Mouse (Mus musculus) forebrain, embryonic 13.5 days (tissue): ENCODE results near the gene Trim69. TPM values are rescaled to one million over a fixed set of nuclear protein-coding genes. Genes with fewer than 3 reads are reported as not detected.

Experiments used
- ATAC-seq: fragments of 200-750 bp; cut with Nextera tagmentation; 2 replicates; pipeline ENCODE4 v1.8.0; 2017
- H3K27ac ChIP-seq: fragments of 300-500 bp; sonication (generic); 2 replicates; pipeline ENCODE4 v1.5.1; 2015; ENCODE audit warnings: inconsistent platforms, mild to moderate bottlenecking, moderate library complexity
- H3K27me3 ChIP-seq: fragments of 300-500 bp; sonication (generic); 2 replicates; pipeline ENCODE4 v1.6.1; 2015; ENCODE audit warnings: mild to moderate bottlenecking, inconsistent platforms
- H3K36me3 ChIP-seq: fragments of 300-500 bp; sonication (generic); 2 replicates; pipeline ENCODE4 v1.6.1; 2015; ENCODE audit warnings: mild to moderate bottlenecking, inconsistent platforms; ENCODE audit not compliant: poor library complexity, severe bottlenecking
- H3K4me1 ChIP-seq: fragments of 300-500 bp; sonication (generic); 2 replicates; pipeline ENCODE4 v1.6.1; 2015; ENCODE audit warnings: inconsistent platforms
- H3K4me2 ChIP-seq: fragments of 300-500 bp; sonication (generic); 2 replicates; pipeline ENCODE4 v1.6.1; 2015; ENCODE audit warnings: inconsistent platforms, mild to moderate bottlenecking, moderate library complexity
- H3K4me3 ChIP-seq: fragments of 300-500 bp; sonication (generic); 2 replicates; pipeline ENCODE4 v1.5.1; 2015; ENCODE audit warnings: mild to moderate bottlenecking, inconsistent platforms
- H3K9ac ChIP-seq: fragments of 300-500 bp; sonication (generic); 2 replicates; pipeline ENCODE4 v1.6.1; 2015; ENCODE audit warnings: mild to moderate bottlenecking, inconsistent platforms
- H3K9me3 ChIP-seq: fragments of 300-500 bp; sonication (generic); replicated peaks from 2 replicates; pipeline ENCODE4 v1.6.1; 2016; ENCODE audit warnings: inconsistent platforms
- WGBS: fragments of 180-500 bp; shearing (Covaris S2); methylation state at CpG from one replicate; pipeline ENCODE4 v1.1.7; 2015; 5-methylcytosine and 5-hydroxymethylcytosine counted together
- polyA plus RNA-seq: library from polyadenylated mRNA; unstranded; fragments of >200 nt; fragmentation: Nextera tagmentation; extraction: Ambion mirVana; gene quantifications from 2 replicates; pipeline ENCODE4 v1.2.1, GENCODE M21; 2015

The Trim69 gene
- polyA plus RNA-seq, 1 experiment from 2014 or later: not detected

DNA sequence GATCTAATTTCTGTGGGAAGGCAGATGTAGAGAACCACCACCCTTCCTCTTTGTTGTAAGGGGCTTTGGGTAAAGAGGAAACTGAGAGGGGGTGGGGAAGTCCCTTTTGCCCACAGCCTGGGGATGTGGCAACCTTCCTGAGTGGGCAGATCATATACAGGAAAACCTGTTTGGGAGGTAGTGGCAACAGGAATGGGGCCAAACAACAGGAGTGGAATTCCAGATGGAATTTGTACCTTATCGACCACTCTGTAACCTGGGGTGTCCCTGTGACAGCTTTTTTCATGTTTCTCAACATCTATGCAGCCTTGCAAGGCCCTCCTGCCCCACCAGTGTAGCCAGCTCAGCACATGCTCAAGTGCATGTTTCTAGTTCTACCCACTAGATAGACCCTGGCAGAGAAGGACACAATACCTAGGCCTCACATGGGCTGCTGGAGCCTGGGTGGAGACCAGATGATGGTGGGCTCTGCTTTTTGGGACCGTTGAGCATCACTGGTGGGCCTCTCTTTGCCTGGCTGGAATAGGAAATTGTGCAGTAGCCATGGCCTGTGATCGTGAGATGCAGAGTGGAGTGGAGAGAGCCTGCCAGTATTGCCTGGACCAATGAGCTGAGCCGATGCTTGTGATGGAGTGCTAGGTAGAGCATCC lies 4.3 kb upstream of the Trim69 start:
- WGBS: 92% methylated on average over 4 of the region's 4 CpGs

DNA sequence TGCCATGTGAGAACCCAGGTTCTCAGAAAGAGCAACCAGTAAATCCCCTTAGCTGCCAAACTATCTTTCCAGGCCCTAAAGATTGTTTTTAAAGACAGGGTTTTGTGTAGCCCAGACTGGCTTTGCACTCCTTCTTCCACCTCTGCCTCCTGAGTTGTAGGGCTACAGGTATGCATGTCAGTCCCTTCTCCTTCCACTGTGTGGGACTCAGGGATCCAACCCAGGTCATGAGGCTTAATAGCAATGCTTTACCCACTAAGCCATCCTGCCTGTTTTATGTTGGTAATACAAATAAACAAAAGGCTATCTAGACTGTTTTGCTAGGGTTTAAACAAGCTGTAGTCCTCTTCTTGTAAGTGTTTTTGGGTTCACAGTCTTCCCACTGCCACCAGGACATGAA lies 2.9 kb upstream of the Trim69 start:
- no peak for ATAC-seq
- no peak overlapping the region for H3K27ac ChIP-seq
- H3K4me3 ChIP-seq: no peak overlapping the region
- no peak overlapping the region for H3K4me2 ChIP-seq
- no peaks in the 10 kb centered on the region for H3K9me3 ChIP-seq
- H3K27me3 ChIP-seq: no peaks in the 10 kb centered on the region
- no peak overlapping the region for H3K9ac ChIP-seq
- no peaks in the 10 kb centered on the region for H3K4me1 ChIP-seq
- H3K36me3 ChIP-seq: no peaks in the 10 kb centered on the region

More for the DNA sequence above, 4.3 kb upstream of the Trim69 start:
- no peak for ATAC-seq
- no peaks in the 10 kb centered on the region for H3K9me3 ChIP-seq
- H3K36me3 ChIP-seq: no peaks in the 10 kb centered on the region; the same call in 1 of the 2 replicates
- H3K4me2 ChIP-seq: no peak overlapping the region
- no peak overlapping the region for H3K9ac ChIP-seq
- no peak overlapping the region for H3K4me3 ChIP-seq
- no peaks in the 10 kb centered on the region for H3K27me3 ChIP-seq
- no peak overlapping the region for H3K27ac ChIP-seq
- H3K4me1 ChIP-seq: no peaks in the 10 kb centered on the region

DNA sequence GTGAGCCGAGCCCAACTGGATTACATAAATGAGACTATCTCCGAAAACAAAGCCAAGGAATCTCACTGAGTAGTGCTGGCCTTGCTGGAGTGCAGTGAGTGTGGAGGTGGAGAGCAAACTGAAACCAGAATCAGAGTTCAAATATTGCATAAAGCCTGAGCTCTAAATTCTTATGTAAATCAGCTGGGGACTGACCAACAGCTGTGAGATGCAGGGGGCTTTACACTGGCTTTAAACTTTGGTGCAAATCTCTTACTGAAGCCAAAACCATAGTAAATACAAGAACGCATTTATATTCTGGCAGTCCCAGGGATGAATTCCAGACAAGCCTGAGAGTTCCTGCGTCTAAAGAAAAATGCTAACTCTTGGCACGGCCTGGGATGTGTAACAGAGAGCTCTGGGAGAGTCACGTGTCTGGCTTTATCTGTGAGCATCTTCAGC lies 2.1 kb upstream of the Trim69 start:
- Histone ChIP-seq H3K27ac (no peak overlapping the region), H3K4me3 (no peak overlapping the region), H3K4me2 (no peak overlapping the region), H3K9me3 (no peaks in the 10 kb centered on the region), H3K4me1 (no peaks in the 10 kb centered on the region), H3K27me3 (no peaks in the 10 kb centered on the region), H3K9ac (no peak overlapping the region), H3K36me3 (no peaks in the 10 kb centered on the region)
- ATAC-seq: no peak
- 58% methylated on average over 6 of the region's 6 CpGs for WGBS

DNA sequence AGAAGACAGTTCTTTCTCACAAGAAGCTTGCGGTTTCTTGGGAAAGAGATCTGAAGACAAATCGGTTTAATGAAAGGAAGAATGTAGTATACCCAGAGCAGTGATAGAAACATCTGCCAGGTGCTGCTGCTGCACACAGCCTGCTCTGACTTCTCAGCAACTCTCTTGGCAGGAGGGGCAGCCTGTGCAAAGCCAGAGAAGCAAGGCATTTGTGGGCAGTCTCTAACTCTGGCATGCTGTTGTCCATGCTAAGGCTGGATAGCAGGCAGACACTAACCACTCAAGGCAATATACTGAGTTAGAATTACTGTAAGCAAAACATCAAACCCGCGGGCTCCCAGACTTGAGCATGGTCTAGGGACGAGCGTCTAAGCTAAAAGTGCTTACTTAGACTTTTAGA lies 833 bp upstream of the Trim69 start:
- WGBS: 88% methylated on average over 6 of the region's 6 CpGs
- Histone ChIP-seq H3K36me3 (no peaks in the 10 kb centered on the region), H3K4me3 (no peak overlapping the region), H3K9me3 (no peaks in the 10 kb centered on the region), H3K4me1 (no peaks in the 10 kb centered on the region), H3K27me3 (no peaks in the 10 kb centered on the region), H3K4me2 (no peak overlapping the region), H3K27ac (no peak overlapping the region), H3K9ac (no peak overlapping the region)
- ATAC-seq: no peak

DNA sequence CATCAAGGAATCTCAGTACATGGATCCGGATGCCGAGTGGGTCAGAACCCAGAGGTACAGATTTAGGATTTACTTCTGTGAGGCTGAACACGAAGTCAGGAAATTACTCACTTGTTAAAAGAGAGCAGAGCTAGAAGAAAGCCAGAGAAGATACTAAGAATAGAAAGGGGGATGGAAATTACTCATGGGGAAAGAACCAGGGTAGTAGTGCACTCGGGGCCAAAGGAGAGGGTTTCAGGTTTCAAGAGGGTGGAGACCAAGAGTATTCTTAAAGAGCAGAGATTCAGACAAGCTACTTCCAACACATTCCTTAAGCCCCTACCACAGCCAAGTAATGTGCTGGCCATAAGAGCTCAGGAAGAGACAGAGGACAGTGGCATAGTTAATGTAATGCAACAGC lies 1.0 kb downstream of the Trim69 start:
- ATAC-seq: no peak
- H3K4me2 ChIP-seq: no peak overlapping the region
- no peaks in the 10 kb centered on the region for H3K9me3 ChIP-seq
- 45% methylated on average over 4 of the region's 4 CpGs for WGBS
- no peak overlapping the region for H3K4me3 ChIP-seq
- H3K36me3 ChIP-seq: no peaks in the 10 kb centered on the region
- no peak overlapping the region for H3K9ac ChIP-seq
- H3K4me1 ChIP-seq: no peaks in the 10 kb centered on the region
- no peaks in the 10 kb centered on the region for H3K27me3 ChIP-seq
- H3K27ac ChIP-seq: no peak overlapping the region

- Histone ChIP-seq H3K4me3 (no peak overlapping the region), H3K9me3 (no peaks in the 10 kb centered on the region), H3K27ac (no peak overlapping the region), H3K4me2 (no peak overlapping the region), H3K9ac (no peak overlapping the region), H3K27me3 (no peaks in the 10 kb centered on the region), H3K36me3 (no peaks in the 10 kb centered on the region), H3K4me1 (no peaks in the 10 kb centered on the region)
- no peak for ATAC-seq
- 75% methylated on average over 2 of the region's 2 CpGs for WGBS
Measured at GRCm38 (mm10) chr2:122162529-122162928, 2.0 kb downstream of the Trim69 start.

- no peak overlapping the region for H3K4me3 ChIP-seq
- no peaks in the 10 kb centered on the region for H3K36me3 ChIP-seq
- ATAC-seq: no peak
- H3K27ac ChIP-seq: no peak overlapping the region
- WGBS: 77% methylated on average over 13 of the region's 13 CpGs
- H3K4me2 ChIP-seq: no peak overlapping the region
- H3K9me3 ChIP-seq: no peaks in the 10 kb centered on the region
- H3K9ac ChIP-seq: no peak overlapping the region
- H3K4me1 ChIP-seq: no peaks in the 10 kb centered on the region
- H3K27me3 ChIP-seq: no peaks in the 10 kb centered on the region
Measured at GRCm38 (mm10) chr2:122163430-122164195, 3.1 kb downstream of the Trim69 start.

- ATAC-seq: no peak
- no peaks in the 10 kb centered on the region for H3K36me3 ChIP-seq
- H3K4me2 ChIP-seq: no peak overlapping the region
- no peak overlapping the region for H3K27ac ChIP-seq
- H3K27me3 ChIP-seq: no peaks in the 10 kb centered on the region
- H3K9ac ChIP-seq: no peak overlapping the region
- H3K4me3 ChIP-seq: no peak overlapping the region
- 86% methylated on average over 11 of the region's 11 CpGs for WGBS
- H3K4me1 ChIP-seq: no peaks in the 10 kb centered on the region
- H3K9me3 ChIP-seq: no peaks in the 10 kb centered on the region
Measured at GRCm38 (mm10) chr2:122164293-122164692, 3.8 kb downstream of the Trim69 start.

DNA sequence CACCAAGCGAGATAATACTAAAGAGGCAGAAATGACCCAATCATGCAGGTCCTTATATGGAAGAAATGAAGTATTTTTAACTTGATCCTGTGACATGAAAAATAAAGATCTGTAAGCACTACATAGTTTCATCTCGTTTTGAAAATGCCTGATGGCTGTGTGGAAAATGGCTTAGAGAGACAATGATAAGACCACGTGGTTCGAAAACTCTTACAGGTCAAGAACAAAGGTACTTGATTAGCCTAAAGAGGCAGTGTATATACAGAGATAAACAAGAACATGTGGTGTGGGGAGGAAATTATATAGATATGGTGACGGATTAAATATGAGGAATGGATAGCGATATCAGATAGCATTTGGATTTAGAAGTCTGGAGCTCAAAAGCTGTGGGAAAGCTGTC lies 10.8 kb downstream of the Trim69 start:
- Histone ChIP-seq H3K36me3 (no peaks in the 10 kb centered on the region), H3K4me3 (no peak overlapping the region), H3K9me3 (no peaks in the 10 kb centered on the region), H3K4me2 (no peak overlapping the region), H3K27ac (no peak overlapping the region), H3K27me3 (no peaks in the 10 kb centered on the region), H3K4me1 (no peaks in the 10 kb centered on the region), H3K9ac (no peak overlapping the region)
- WGBS: 89% methylated on average over 6 of the region's 6 CpGs
- no peak for ATAC-seq

DNA sequence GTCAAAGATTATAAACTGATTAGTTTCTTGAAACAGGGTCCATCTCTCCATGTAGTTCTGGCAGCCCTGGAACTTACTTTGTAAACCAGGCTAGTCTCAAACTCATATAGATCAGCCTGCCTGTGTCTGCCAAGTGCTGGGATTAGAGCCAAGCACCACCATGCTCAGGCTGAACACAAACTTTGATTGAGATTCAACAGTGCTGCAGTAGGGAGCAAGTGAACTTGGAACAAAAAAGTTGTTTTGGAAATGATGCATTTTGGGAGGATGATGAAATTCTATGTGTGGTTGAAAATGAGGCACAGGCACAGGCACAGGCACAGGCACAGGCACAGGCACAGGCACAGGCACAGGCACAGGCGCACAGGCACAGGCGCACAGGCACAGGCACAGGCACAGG lies 11.7 kb downstream of the Trim69 start:
- no peak overlapping the region for H3K27ac ChIP-seq
- 88% methylated on average over 2 of the region's 2 CpGs for WGBS

GRCm38 (mm10) chr2:122180051-122180822 lies 19.7 kb downstream of the Trim69 start:
- Histone ChIP-seq H3K9me3 (no peaks in the 10 kb centered on the region), H3K9ac (no peak overlapping the region), H3K36me3 (no peaks in the 10 kb centered on the region), H3K27me3 (no peaks in the 10 kb centered on the region), H3K4me2 (no peak overlapping the region), H3K4me1 (no peaks in the 10 kb centered on the region), H3K4me3 (no peak overlapping the region), H3K27ac (no peak overlapping the region)
- 82% methylated on average over 8 of the region's 8 CpGs for WGBS
- ATAC-seq: no peak

More for the DNA sequence above, 11.7 kb downstream of the Trim69 start:
- H3K27me3 ChIP-seq: no peaks in the 10 kb centered on the region
- H3K4me2 ChIP-seq: no peak overlapping the region
- H3K9me3 ChIP-seq: no peaks in the 10 kb centered on the region
- H3K36me3 ChIP-seq: no peaks in the 10 kb centered on the region
- no peak overlapping the region for H3K9ac ChIP-seq
- no peaks in the 10 kb centered on the region for H3K4me1 ChIP-seq
- ATAC-seq: no peak
- no peak overlapping the region for H3K4me3 ChIP-seq

DNA sequence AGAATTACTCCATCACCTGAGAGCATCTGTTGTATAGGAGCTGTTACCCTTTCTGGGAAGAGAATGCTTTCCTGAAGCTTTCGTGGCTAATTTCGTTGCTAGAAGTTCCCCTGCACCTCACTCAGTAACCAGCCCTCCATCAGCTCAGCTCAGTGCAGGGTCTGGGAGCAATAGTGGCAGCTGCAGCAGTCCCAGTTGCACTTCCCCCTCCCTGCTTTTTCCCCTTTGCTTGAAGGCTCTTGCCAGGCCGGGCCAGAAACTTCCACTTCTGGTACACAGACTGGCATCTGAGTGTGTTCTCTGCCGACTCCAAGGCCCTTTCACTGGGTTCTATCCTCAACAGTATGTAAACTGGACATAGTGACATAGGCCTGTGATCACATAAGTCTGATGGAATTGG lies 24.6 kb downstream of the Trim69 start:
- Histone ChIP-seq H3K9ac (no peak overlapping the region), H3K4me2 (no peak overlapping the region), H3K4me1 (no peaks in the 10 kb centered on the region), H3K27ac (no peak overlapping the region), H3K4me3 (no peak overlapping the region), H3K9me3 (no peaks in the 10 kb centered on the region), H3K27me3 (no peaks in the 10 kb centered on the region), H3K36me3 (no peaks in the 10 kb centered on the region)
- ATAC-seq: no peak
- WGBS: 83% methylated on average over 4 of the region's 4 CpGs
